Mouse (Mus musculus) pancreas, adult 10 weeks (tissue): ENCODE results near the gene Tcaim. TPM values are rescaled to one million over a fixed set of nuclear protein-coding genes. Genes with fewer than 3 reads are reported as not detected.

ENCODE experiments used
- polyA plus RNA-seq: library from polyadenylated mRNA; stranded (reverse); fragments of 350-450 nt; fragmentation: Illumina TruSeq; extraction: RNeasy Lipid Tissue Mini Kit (QIAGEN cat#74804); gene quantifications from one replicate; pipeline ENCODE4 v1.2.3, GENCODE M21; 2015; ENCODE audit warnings: low read depth, low replicate concordance; ENCODE audit not compliant: insufficient read depth

The Tcaim gene
- 3.0 TPM for polyA plus RNA-seq

GRCm38 (mm10) chr9:122805053-122805844 is at the start of gene Tcaim:
TSS of gene Tcaim (plus strand) at chr9:122805539.

GRCm38 (mm10) chr9:122843760-122844159 is 38.4 kb downstream of the Tcaim start, which contains the start of gene Gm35549:
TSS of gene Gm35549 (minus strand) at chr9:122844035.

GRCm38 (mm10) chr9:122865697-122866166 is 60.4 kb downstream of the Tcaim start, which contains the start of gene Zfp445:
TSS of gene Zfp445 (minus strand) at chr9:122866006.

GRCm38 (mm10) chr9:122885385-122885784 is 80.0 kb downstream of the Tcaim start, which contains the start of gene Zkscan7:
TSS of gene Zkscan7 (plus strand) at chr9:122885685.

Other genes with a start within 250 kb of the Tcaim start
- gene Topaz1, start 58.2 kb upstream of the Tcaim start, polyA plus RNA-seq: not detected
- gene Gm35549, start 38.5 kb downstream of the Tcaim start, polyA plus RNA-seq: not detected
- gene Zfp445, start 60.5 kb downstream of the Tcaim start, polyA plus RNA-seq: 14.4 TPM
- gene Zkscan7, start 80.1 kb downstream of the Tcaim start, polyA plus RNA-seq: 6.2 TPM
- gene Zfp105, start 117.5 kb downstream of the Tcaim start, polyA plus RNA-seq: 1.5 TPM
- 5.9 TPM for gene 1110059G10Rik, start 145.5 kb downstream of the Tcaim start, polyA plus RNA-seq
- not detected for gene Kif15, start 145.5 kb downstream of the Tcaim start, polyA plus RNA-seq
- gene Tmem42, start 215.8 kb downstream of the Tcaim start, polyA plus RNA-seq: 9.6 TPM
- 1.9 TPM for gene Tgm4, start 229.2 kb downstream of the Tcaim start, polyA plus RNA-seq